Mouse (Mus musculus) CH12.LX (cell line): ENCODE results near the gene Gm49416. TPM values are rescaled to one million over a fixed set of nuclear protein-coding genes. Genes with fewer than 3 reads are reported as not detected.

Experiments used
- DNase-seq: peaks from one replicate; pipeline ENCODE4 v3.0.0-alpha.2; 2013; ENCODE audit errors: extremely low read depth
- H3K27ac ChIP-seq: 2 replicates; pipeline ENCODE4 v1.5.1; 2012; ENCODE audit warnings: low read depth, mild to moderate bottlenecking, control low read depth, moderate library complexity; ENCODE audit not compliant: insufficient read depth
- H3K27me3 ChIP-seq: replicated peaks from 2 replicates; pipeline ENCODE3; 2012; ENCODE audit warnings: inconsistent platforms
- H3K36me3 ChIP-seq, 2 experiments: replicated peaks in 1 of 2; 2 replicates each; pipeline versions ENCODE3 to v1.6.1; 2012; ENCODE audit warnings: inconsistent platforms in 1 of 2, low read length in 1 of 2, mild to moderate bottlenecking in 1 of 2, mixed read lengths in 1 of 2, moderate library complexity in 1 of 2; ENCODE audit not compliant: control insufficient read depth in 1 of 2, insufficient read depth in 1 of 2
- H3K4me1 ChIP-seq, 2 experiments: 2 replicates each; pipeline ENCODE4 v1.6.1; 2012; ENCODE audit warnings: inconsistent platforms in 1 of 2, moderate library complexity in 1 of 2; ENCODE audit not compliant: insufficient read depth in 2 of 2, control insufficient read depth in 1 of 2
- H3K4me2 ChIP-seq: 2 replicates; pipeline ENCODE4 v1.6.1; 2012; ENCODE audit warnings: low read depth, mild to moderate bottlenecking, control low read depth; ENCODE audit not compliant: poor library complexity, insufficient read depth, severe bottlenecking
- H3K4me3 ChIP-seq, 3 experiments: fragments of 150-350 bp in 1 of 3; sonication (generic) in 1 of 3; replicated peaks in 1 of 3; 2 replicates each; pipeline versions ENCODE3 to v1.5.1; 2011 to 2012; ENCODE audit warnings: low read depth in 2 of 3, low read length in 2 of 3, mild to moderate bottlenecking in 2 of 3, moderate library complexity in 2 of 3, control low read depth in 1 of 3, improper control_type of control experiment in 1 of 3, inconsistent platforms in 1 of 3, mixed read lengths in 1 of 3; ENCODE audit not compliant: poor library complexity in 1 of 3
- H3K79me2 ChIP-seq: replicated peaks from 2 replicates; pipeline ENCODE4 v1.6.1; 2012; ENCODE audit warnings: mild to moderate bottlenecking, moderate library complexity; ENCODE audit not compliant: control insufficient read depth, poor library complexity, insufficient read depth, severe bottlenecking; ENCODE audit errors: extremely low read depth
- H3K9ac ChIP-seq: 2 replicates; pipeline ENCODE4 v1.6.1; 2012; ENCODE audit warnings: low read depth, mild to moderate bottlenecking, control low read depth, moderate library complexity; ENCODE audit not compliant: insufficient read depth
- H3K9me3 ChIP-seq: replicated peaks from 2 replicates; pipeline ENCODE3; 2012; ENCODE audit warnings: low read length, inconsistent platforms, mixed read lengths
- BHLHE40 ChIP-seq: IDR thresholded peaks from 2 replicates; pipeline ENCODE4 v1.6.1; 2011; ENCODE audit warnings: mild to moderate bottlenecking, low read depth, low read length, improper control_type of control experiment
- CHD1 ChIP-seq: IDR thresholded peaks from 2 replicates; pipeline ENCODE4 v1.6.1; 2012; ENCODE audit warnings: low read depth, low read length, improper control_type of control experiment, inconsistent platforms
- E2F4 ChIP-seq: IDR thresholded peaks from 2 replicates; pipeline ENCODE4 v1.6.1; 2011; ENCODE audit warnings: low read depth, low read length, improper control_type of control experiment; ENCODE audit not compliant: insufficient replicate concordance
- ELF1 ChIP-seq: IDR thresholded peaks from 2 replicates; pipeline ENCODE4 v1.6.1; 2014; ENCODE audit warnings: low read depth, mild to moderate bottlenecking, inconsistent platforms, low read length, improper control_type of control experiment
- EP300 ChIP-seq: IDR thresholded peaks from 2 replicates; pipeline ENCODE4 v1.6.1; 2011; ENCODE audit warnings: low read length, improper control_type of control experiment
- GABPA ChIP-seq: IDR thresholded peaks from 2 replicates; pipeline ENCODE4 v1.6.1; 2012; ENCODE audit warnings: low read depth, low read length, improper control_type of control experiment, inconsistent platforms; ENCODE audit not compliant: insufficient replicate concordance
- HCFC1 ChIP-seq: IDR thresholded peaks from 2 replicates; pipeline ENCODE4 v1.6.1; 2012; ENCODE audit warnings: low read depth, mild to moderate bottlenecking, inconsistent platforms, low read length, improper control_type of control experiment
- IRF4 ChIP-seq: IDR thresholded peaks from 2 replicates; pipeline ENCODE4 v1.6.1; 2014; ENCODE audit warnings: low read depth, mild to moderate bottlenecking, inconsistent platforms, low read length, improper control_type of control experiment
- JUN ChIP-seq: IDR thresholded peaks from 2 replicates; pipeline ENCODE4 v1.6.1; 2011; ENCODE audit warnings: low read depth, mild to moderate bottlenecking, low read length, improper control_type of control experiment, moderate library complexity; ENCODE audit not compliant: insufficient read depth
- JUND ChIP-seq: conservative IDR thresholded peaks from 2 replicates; pipeline ENCODE4 v1.6.1; 2011; ENCODE audit warnings: low read depth, low read length, improper control_type of control experiment
- KAT2A ChIP-seq: IDR thresholded peaks from 2 replicates; pipeline ENCODE4 v1.6.1; 2012; ENCODE audit warnings: low read length, improper control_type of control experiment, inconsistent platforms; ENCODE audit not compliant: insufficient replicate concordance
- MAX ChIP-seq: IDR thresholded peaks from 2 replicates; pipeline ENCODE4 v1.6.1; 2011; ENCODE audit warnings: low read length, improper control_type of control experiment
- MAZ ChIP-seq: IDR thresholded peaks from 2 replicates; pipeline ENCODE4 v1.6.1; 2012; ENCODE audit warnings: low read depth, mild to moderate bottlenecking, inconsistent platforms, low read length, improper control_type of control experiment, moderate library complexity
- MEF2A ChIP-seq: IDR thresholded peaks from 2 replicates; pipeline ENCODE4 v1.6.1; 2014; ENCODE audit warnings: low read depth, mild to moderate bottlenecking, inconsistent platforms, low read length, improper control_type of control experiment, borderline replicate concordance
- MXI1 ChIP-seq: IDR thresholded peaks from 2 replicates; pipeline ENCODE4 v1.6.1; 2011; ENCODE audit warnings: mild to moderate bottlenecking, low read depth, low read length, improper control_type of control experiment
- POLR2AphosphoS2 ChIP-seq: IDR thresholded peaks from 2 replicates; pipeline ENCODE4 v1.6.1; 2011; ENCODE audit warnings: low read depth, low read length, improper control_type of control experiment
- RAD21 ChIP-seq: IDR thresholded peaks from 2 replicates; pipeline ENCODE4 v1.6.1; 2011; ENCODE audit warnings: low read depth, mild to moderate bottlenecking, low read length, improper control_type of control experiment, moderate library complexity
- RCOR1 ChIP-seq: conservative IDR thresholded peaks from 2 replicates; pipeline ENCODE4 v1.6.1; 2012; ENCODE audit warnings: low read depth, mild to moderate bottlenecking, inconsistent platforms, low read length, improper control_type of control experiment
- SMC3 ChIP-seq: IDR thresholded peaks from 2 replicates; pipeline ENCODE4 v1.6.1; 2011; ENCODE audit warnings: low read depth, low read length, improper control_type of control experiment
- TBP ChIP-seq: conservative IDR thresholded peaks from 2 replicates; pipeline ENCODE4 v1.6.1; 2011; ENCODE audit warnings: low read depth, low read length, improper control_type of control experiment
- USF1 ChIP-seq: IDR thresholded peaks from 2 replicates; pipeline ENCODE4 v1.6.1; 2014; ENCODE audit warnings: low read depth, mild to moderate bottlenecking, inconsistent platforms, low read length, improper control_type of control experiment
- USF2 ChIP-seq: conservative IDR thresholded peaks from 2 replicates; pipeline ENCODE4 v1.6.1; 2011; ENCODE audit warnings: low read depth, low read length, improper control_type of control experiment
- ZC3H11A ChIP-seq: IDR thresholded peaks from 2 replicates; pipeline ENCODE4 v1.6.1; 2012; ENCODE audit warnings: low read depth, mild to moderate bottlenecking, inconsistent platforms, low read length, improper control_type of control experiment
- ZKSCAN1 ChIP-seq: IDR thresholded peaks from 2 replicates; pipeline ENCODE4 v1.6.1; 2012; ENCODE audit warnings: low read depth, inconsistent platforms, low read length, improper control_type of control experiment, borderline replicate concordance
- ZMIZ1 ChIP-seq: IDR thresholded peaks from 2 replicates; pipeline ENCODE4 v1.6.1; 2012; ENCODE audit warnings: low read depth, mild to moderate bottlenecking, inconsistent platforms, low read length, improper control_type of control experiment
- ZNF384 ChIP-seq: IDR thresholded peaks from 2 replicates; pipeline ENCODE4 v1.6.1; 2012; ENCODE audit warnings: low read depth, low read length, improper control_type of control experiment, inconsistent platforms
- dilution Hi-C: fragments of 300-500 bp; cut with MboI; formaldehyde crosslinking; loops from 2 replicates; pipeline ENCODE4 v1.14.3; 2020; ENCODE audit warnings: low sequenced_read_pairs; ENCODE audit not compliant: extremely low pct_unique_long_range_greater_than_20kb, extremely low pct_ligation_motif_present
- in situ Hi-C: fragments of 300-500 bp; cut with MboI; formaldehyde crosslinking; loops from 3 replicates; pipeline ENCODE4 v1.14.3; 2019; ENCODE audit warnings: low sequenced_read_pairs, low pct_ligation_motif_present, low pct_unique_long_range_greater_than_20kb, mixed read lengths
- polyA plus RNA-seq: library from polyadenylated mRNA; unstranded; fragments of >175 nt; gene quantifications from 2 replicates; pipeline ENCODE4 v1.2.1, GENCODE M21; 2012; ENCODE audit warnings: low read depth; ENCODE audit not compliant: insufficient read length
- total RNA-seq, 2 experiments: library from RNA; depleted of rRNA; stranded (reverse); fragments of 300-350 nt in 1 of 2; fragments of >200 nt in 1 of 2; gene quantifications; 2 replicates each; pipeline ENCODE4 v1.2.3; 2012 to 2014

The Gm49416 gene
- total and polyA plus RNA-seq, 3 experiments = 11.1 TPM; not detected in 2

GRCm38 (mm10) chr19:8930117-8930516, 41.4 kb downstream of the Gm49416 start:
- peak overlapping the region; percentile 75 for H3K27ac ChIP-seq
- H3K4me1 ChIP-seq = peaks cover 12 to 31% of the 10 kb centered on the region in 2 experiments; a peak in 3 of 4 replicates
- no peaks in the 10 kb centered on the region for H3K27me3 ChIP-seq
- dilution Hi-C loops = no loop called here
- no peak for DNase-seq
- in situ Hi-C loops = no loop called here
- peaks cover 42 to 78% of the 10 kb centered on the region in 2 experiments for H3K36me3 ChIP-seq
- TF ChIP-seq USF1 (no peak), ZKSCAN1 (no peak), EP300 (no peak), ELF1 (no peak), MAX (no peak), RCOR1 (no peak), IRF4 (no peak), USF2 (no peak), TBP (no peak), KAT2A (no peak), SMC3 (no peak), BHLHE40 (no peak), RAD21 (no peak), ZMIZ1 (no peak), JUND (no peak), MAZ (no peak), HCFC1 (no peak), MXI1 (no peak; the same call in 1 of the 2 replicates)
- TF ChIP-seq, all 38 proteins: peak for 0
- Histone ChIP-seq H3K79me2 (peaks cover 6% of the 10 kb centered on the region; the same call in 1 of the 2 replicates), H3K4me2 (peak overlapping the region; percentile 76), H3K9ac (peak overlapping the region; percentile 83), H3K9me3 (no peaks in the 10 kb centered on the region), H3K4me3 (peak overlapping the region; percentile 80 to 93 (median 89))

- TF ChIP-seq USF2 = no peak
- no peak for TF ChIP-seq RAD21
- no peak for TF ChIP-seq CHD1
- TF ChIP-seq ZC3H11A = no peak
- no peak for TF ChIP-seq JUN
- TF ChIP-seq POLR2AphosphoS2 = no peak
- TF ChIP-seq MEF2A = no peak
- no peak for TF ChIP-seq RCOR1
- no peak for TF ChIP-seq TBP
- no peak for TF ChIP-seq ZMIZ1
- no peak for TF ChIP-seq ZNF384
- TF ChIP-seq GABPA = no peak
- TF ChIP-seq SMC3 = no peak
- no peak for TF ChIP-seq E2F4
- TF ChIP-seq KAT2A = no peak
- no peak for TF ChIP-seq IRF4
- TF ChIP-seq, all 38 proteins: peak for 0
- no peaks in the 10 kb centered on the region for H3K27me3 ChIP-seq
- H3K36me3 ChIP-seq = peaks cover 40 to 78% of the 10 kb centered on the region in 2 experiments
- peaks cover 6% of the 10 kb centered on the region; the same call in 1 of the 2 replicates for H3K79me2 ChIP-seq
- H3K4me1 ChIP-seq = peaks cover 12 to 31% of the 10 kb centered on the region in 2 experiments; a peak in 3 of 4 replicates
- H3K4me3 ChIP-seq = peak overlapping the region in 2 of 3 experiments; percentile 80 to 89
- in situ Hi-C loops (no loop called here), dilution Hi-C loops (no loop called here)
- DNase-seq = no peak
- H3K9me3 ChIP-seq = no peaks in the 10 kb centered on the region
- H3K27ac ChIP-seq = no peak overlapping the region
- peak overlapping the region; percentile 83; the same call in 1 of the 2 replicates for H3K9ac ChIP-seq
- H3K4me2 ChIP-seq = peak overlapping the region; percentile 76
Measured at GRCm38 (mm10) chr19:8930771-8931170, 42.0 kb downstream of the Gm49416 start.
